Mouse (Mus musculus): ENCODE measurements at regions not wholly inside any gene's neighbourhood (a gene's known extent, or its start where the extent isn't known, plus 50 kb on each side); places are given as distances from the start of the nearest gene placed in this dataset.
A peak's percentile ranks its signal among the peaks of the same experiment; 100 is the strongest.

DNA sequence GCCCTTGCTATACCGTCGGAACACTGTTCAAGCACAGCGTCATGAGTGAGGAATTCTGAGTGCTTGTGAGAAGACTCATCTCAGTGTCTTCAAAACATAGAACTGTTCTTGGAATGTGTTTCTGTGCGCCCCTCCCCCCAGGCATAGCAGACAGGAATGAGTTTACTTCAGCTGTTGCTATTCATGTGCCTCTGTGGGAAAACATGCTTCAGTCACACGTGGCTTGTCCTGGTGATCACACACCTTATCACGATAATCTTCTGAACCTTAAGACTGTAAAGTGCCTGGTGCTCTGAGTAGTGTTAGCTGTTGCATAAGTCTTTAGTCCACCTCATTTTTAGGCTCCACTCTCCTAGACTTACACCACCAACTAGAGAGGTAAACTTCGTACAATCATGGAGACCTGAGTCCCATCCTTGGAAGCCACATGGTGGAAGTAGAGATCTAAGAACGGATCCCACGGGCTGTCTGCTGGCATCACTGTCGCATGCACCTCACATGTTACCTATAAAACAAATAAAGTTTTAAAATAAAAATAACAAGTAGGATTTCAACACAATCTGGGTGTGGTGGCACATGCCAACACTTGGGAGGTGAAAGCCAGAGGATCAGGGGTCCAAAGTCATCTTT, 1143.8 kb downstream of the 4930447A16Rik start:
- H3K4me3 ChIP-seq (ENCODE audit: low read depth, low read length) = no peak overlapping the region
- no peak for TF ChIP-seq EP300 (IDR thresholded peaks at IDR 0.05; ENCODE audit: low read depth)
- no peak for TF ChIP-seq CTCF (IDR thresholded peaks at IDR 0.05; ENCODE audit: low read depth)
- no peak overlapping the region for H3K4me2 ChIP-seq (ENCODE audit: low read depth, low read length)
- no peaks in the 10 kb centered on the region for H3K9me3 ChIP-seq (ENCODE audit: low read length)
- H3K27me3 ChIP-seq (ENCODE audit: insufficient read depth, low read length) = no peaks in the 10 kb centered on the region
- no peaks in the 10 kb centered on the region for H3K36me3 ChIP-seq (replicated peaks; ENCODE audit: insufficient read depth, low read length)
- 83% methylated on average over 10 of the region's 10 CpGs for WGBS (ENCODE audit: insufficient replicate concordance)
- H3K27ac ChIP-seq (ENCODE audit: low read depth) = no peak overlapping the region
- H3K9ac ChIP-seq (replicated peaks) = no peak overlapping the region
- no peak for ATAC-seq
- DNase-seq = no peak
- H3K4me1 ChIP-seq (ENCODE audit: insufficient read depth) = peaks cover 17% of the 10 kb centered on the region

- no peaks in the 10 kb centered on the region for H3K27me3 ChIP-seq (ENCODE audit: insufficient read depth, low read length)
- TF ChIP-seq CTCF (IDR thresholded peaks at IDR 0.05; ENCODE audit: low read depth) (no peak), EP300 (IDR thresholded peaks at IDR 0.05; ENCODE audit: low read depth) (no peak)
- H3K4me1 ChIP-seq (ENCODE audit: insufficient read depth) = peaks cover 17% of the 10 kb centered on the region
- 89% methylated on average over 8 of the region's 8 CpGs for WGBS (ENCODE audit: insufficient replicate concordance)
- no peak overlapping the region for H3K9ac ChIP-seq (replicated peaks)
- no peak overlapping the region for H3K27ac ChIP-seq (ENCODE audit: low read depth)
- no peaks in the 10 kb centered on the region for H3K9me3 ChIP-seq (ENCODE audit: low read length)
- ATAC-seq (no peak), DNase-seq (no peak)
- H3K4me2 ChIP-seq (ENCODE audit: low read depth, low read length) = no peak overlapping the region
- H3K4me3 ChIP-seq (ENCODE audit: low read depth, low read length) = no peak overlapping the region
- H3K36me3 ChIP-seq (replicated peaks; ENCODE audit: insufficient read depth, low read length) = no peaks in the 10 kb centered on the region
Measured at GRCm38 (mm10) chr15:38570144-38570543, 1144.8 kb downstream of the 4930447A16Rik start.

- no peak for TF ChIP-seq CTCF (IDR thresholded peaks at IDR 0.05; ENCODE audit: low read depth)
- no peak for TF ChIP-seq EP300 (IDR thresholded peaks at IDR 0.05; ENCODE audit: low read depth)
- no peak overlapping the region for H3K27ac ChIP-seq (ENCODE audit: low read depth)
- H3K27me3 ChIP-seq (ENCODE audit: insufficient read depth, low read length) = no peaks in the 10 kb centered on the region
- H3K36me3 ChIP-seq (replicated peaks; ENCODE audit: insufficient read depth, low read length) = no peaks in the 10 kb centered on the region
- no peaks in the 10 kb centered on the region for H3K9me3 ChIP-seq (ENCODE audit: low read length)
- H3K4me1 ChIP-seq (ENCODE audit: insufficient read depth) = peaks cover 17% of the 10 kb centered on the region
- ATAC-seq (peak; percentile 59), DNase-seq (no peak)
- no peak overlapping the region for H3K4me2 ChIP-seq (ENCODE audit: low read depth, low read length)
- 61% methylated on average over 8 of the region's 8 CpGs for WGBS (ENCODE audit: insufficient replicate concordance)
- no peak overlapping the region for H3K9ac ChIP-seq (replicated peaks)
- no peak overlapping the region for H3K4me3 ChIP-seq (ENCODE audit: low read depth, low read length)
Measured at GRCm38 (mm10) chr15:38570735-38571134, 1145.4 kb downstream of the 4930447A16Rik start.

GRCm38 (mm10) chr15:38572652-38573051, 1147.3 kb downstream of the 4930447A16Rik start:
- Histone ChIP-seq H3K4me3 (ENCODE audit: low read depth, low read length) (no peak overlapping the region), H3K9ac (replicated peaks) (no peak overlapping the region), H3K9me3 (ENCODE audit: low read length) (no peaks in the 10 kb centered on the region), H3K27ac (ENCODE audit: low read depth) (no peak overlapping the region), H3K36me3 (replicated peaks; ENCODE audit: insufficient read depth, low read length) (no peaks in the 10 kb centered on the region), H3K4me2 (ENCODE audit: low read depth, low read length) (no peak overlapping the region), H3K27me3 (ENCODE audit: insufficient read depth, low read length) (no peaks in the 10 kb centered on the region), H3K4me1 (ENCODE audit: insufficient read depth) (peaks cover 9% of the 10 kb centered on the region)
- ATAC-seq = no peak
- no peak for TF ChIP-seq EP300 (IDR thresholded peaks at IDR 0.05; ENCODE audit: low read depth)
- TF ChIP-seq CTCF (IDR thresholded peaks at IDR 0.05; ENCODE audit: low read depth) = no peak
- WGBS (ENCODE audit: insufficient replicate concordance) = 61% methylated on average over 4 of the region's 4 CpGs
- DNase-seq = no peak

- Histone ChIP-seq H3K4me2 (ENCODE audit: low read depth, low read length) (no peak overlapping the region), H3K27me3 (ENCODE audit: insufficient read depth, low read length) (no peaks in the 10 kb centered on the region), H3K36me3 (replicated peaks; ENCODE audit: insufficient read depth, low read length) (no peaks in the 10 kb centered on the region), H3K4me3 (ENCODE audit: low read depth, low read length) (no peak overlapping the region), H3K9me3 (ENCODE audit: low read length) (no peaks in the 10 kb centered on the region), H3K27ac (ENCODE audit: low read depth) (no peak overlapping the region), H3K9ac (replicated peaks) (no peak overlapping the region), H3K4me1 (ENCODE audit: insufficient read depth) (no peaks in the 10 kb centered on the region)
- no peak for ATAC-seq
- DNase-seq = no peak
- 71% methylated on average over 8 of the region's 8 CpGs for WGBS (ENCODE audit: insufficient replicate concordance)
- no peak for TF ChIP-seq CTCF (IDR thresholded peaks at IDR 0.05; ENCODE audit: low read depth)
- TF ChIP-seq EP300 (IDR thresholded peaks at IDR 0.05; ENCODE audit: low read depth) = no peak
Measured at GRCm38 (mm10) chr15:38574447-38574846, 1149.1 kb downstream of the 4930447A16Rik start.

GRCm38 (mm10) chr15:38575254-38575653, 1149.9 kb downstream of the 4930447A16Rik start:
- no peaks in the 10 kb centered on the region for H3K9me3 ChIP-seq (ENCODE audit: low read length)
- H3K4me3 ChIP-seq (ENCODE audit: low read depth, low read length) = no peak overlapping the region
- no peak overlapping the region for H3K9ac ChIP-seq (replicated peaks)
- 56% methylated on average over 4 of the region's 4 CpGs for whole genome bisulfite sequencing (ENCODE audit: insufficient replicate concordance)
- ATAC-seq (no peak), DNase-seq (no peak)
- no peaks in the 10 kb centered on the region for H3K4me1 ChIP-seq (ENCODE audit: insufficient read depth)
- no peak overlapping the region for H3K4me2 ChIP-seq (ENCODE audit: low read depth, low read length)
- H3K27me3 ChIP-seq (ENCODE audit: insufficient read depth, low read length) = no peaks in the 10 kb centered on the region
- TF ChIP-seq CTCF (IDR thresholded peaks at IDR 0.05; ENCODE audit: low read depth) = no peak
- no peak for TF ChIP-seq EP300 (IDR thresholded peaks at IDR 0.05; ENCODE audit: low read depth)
- H3K36me3 ChIP-seq (replicated peaks; ENCODE audit: insufficient read depth, low read length) = no peaks in the 10 kb centered on the region
- no peak overlapping the region for H3K27ac ChIP-seq (ENCODE audit: low read depth)
